Mouse (Mus musculus): Measurements from ENCODE around the gene Fhit. TPM values are rescaled to one million over a fixed set of nuclear protein-coding genes. Genes with fewer than 3 reads are reported as not detected.

Fhit gene
- 13.6 and 23.6 TPM in 2 replicates for polyA plus RNA-seq (2015; fragmentation: Nextera tagmentation; extraction: Ambion mirVana)

GRCm38 (mm10) chr14:11161751-11162231, at the start of gene Fhit:
TSS of gene Fhit (minus strand) at chr14:11162035.

Other genes with a start within 250 kb of the Fhit start
- 0.72 and 1.2 TPM in 2 replicates for gene Gm3839, start 194.7 kb upstream of the Fhit start, polyA plus RNA-seq (2015; fragmentation: Nextera tagmentation; extraction: Ambion mirVana)